Mouse (Mus musculus) testis, adult 2 months (tissue): ENCODE data around the gene Pck1. TPM values are rescaled to one million over a fixed set of nuclear protein-coding genes. Genes with fewer than 3 reads are reported as not detected.

Experiments used
- H3K27ac ChIP-seq: fragments of 200-500 bp; 2 replicates; pipeline ENCODE4 v1.5.1; 2012; ENCODE audit warnings: low read depth, low read length; ENCODE audit not compliant: control insufficient read depth, insufficient read depth
- H3K27me3 ChIP-seq: fragments of 200-500 bp; 2 replicates; pipeline ENCODE4 v1.6.1; 2012; ENCODE audit warnings: mild to moderate bottlenecking, low read length, moderate library complexity; ENCODE audit not compliant: control insufficient read depth, insufficient read depth
- H3K36me3 ChIP-seq: fragments of 200-500 bp; 2 replicates; pipeline ENCODE4 v1.6.1; 2012; ENCODE audit warnings: mild to moderate bottlenecking, low read length; ENCODE audit not compliant: control insufficient read depth, insufficient read depth
- H3K4me1 ChIP-seq: fragments of 200-500 bp; 2 replicates; pipeline ENCODE4 v1.6.1; 2012; ENCODE audit warnings: low read length; ENCODE audit not compliant: control insufficient read depth, insufficient read depth
- H3K4me3 ChIP-seq: fragments of 200-500 bp; 2 replicates; pipeline ENCODE4 v1.5.1; 2012; ENCODE audit warnings: low read depth, mild to moderate bottlenecking, low read length, moderate library complexity, mixed read lengths; ENCODE audit not compliant: control insufficient read depth
- CTCF ChIP-seq: fragments of 200-500 bp; IDR thresholded peaks from 2 replicates; pipeline ENCODE4 v1.5.1; 2012; ENCODE audit warnings: low read depth, mild to moderate bottlenecking, inconsistent platforms, low read length, moderate library complexity; ENCODE audit not compliant: control insufficient read depth, insufficient read depth, insufficient replicate concordance
- POLR2A ChIP-seq: fragments of 200-500 bp; IDR thresholded peaks from 2 replicates; pipeline ENCODE4 v1.6.1; 2012; ENCODE audit warnings: low read depth, mild to moderate bottlenecking, inconsistent platforms, low read length, moderate library complexity; ENCODE audit not compliant: control insufficient read depth
- polyA plus RNA-seq: library from polyadenylated mRNA; depleted of rRNA; stranded (reverse); fragments of >200 nt; gene quantifications from 2 replicates; pipeline ENCODE4 v1.2.3, GENCODE M21; 2012

The Pck1 gene
- polyA plus RNA-seq, 1 experiment: 0.23 TPM

DNA sequence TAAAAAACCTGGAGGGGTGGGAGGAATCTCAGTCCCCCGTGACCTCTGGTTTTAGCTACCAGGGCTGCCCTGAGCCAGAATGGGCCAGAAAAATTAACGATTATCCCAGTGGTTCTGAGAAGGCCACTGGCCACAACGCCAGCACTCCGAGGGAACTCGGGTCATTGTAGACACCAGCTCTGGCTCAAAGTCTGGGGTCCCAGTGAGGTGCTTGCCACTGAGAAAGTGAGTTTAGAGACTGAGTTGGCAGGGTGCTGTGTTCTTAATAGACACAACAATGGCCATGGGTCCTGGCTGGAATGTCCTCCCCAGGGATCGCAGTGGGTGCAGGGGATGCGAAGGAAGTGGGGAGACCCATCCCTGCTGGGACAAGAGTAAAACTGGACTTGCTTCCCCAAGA lies 29.1 kb downstream of the Pck1 start:
- no peak overlapping the region for H3K27ac ChIP-seq
- H3K4me1 ChIP-seq: peaks cover 5% of the 10 kb centered on the region
- TF ChIP-seq POLR2A (no peak), CTCF (no peak)
- no peaks in the 10 kb centered on the region for H3K36me3 ChIP-seq
- no peak overlapping the region for H3K4me3 ChIP-seq
- H3K27me3 ChIP-seq: no peaks in the 10 kb centered on the region

GRCm38 (mm10) chr2:173182796-173183195 lies 29.9 kb downstream of the Pck1 start:
- Histone ChIP-seq H3K27ac (no peak overlapping the region), H3K4me1 (peaks cover 6% of the 10 kb centered on the region), H3K27me3 (no peaks in the 10 kb centered on the region), H3K36me3 (no peaks in the 10 kb centered on the region), H3K4me3 (no peak overlapping the region)
- TF ChIP-seq POLR2A: no peak
- no peak for TF ChIP-seq CTCF

DNA sequence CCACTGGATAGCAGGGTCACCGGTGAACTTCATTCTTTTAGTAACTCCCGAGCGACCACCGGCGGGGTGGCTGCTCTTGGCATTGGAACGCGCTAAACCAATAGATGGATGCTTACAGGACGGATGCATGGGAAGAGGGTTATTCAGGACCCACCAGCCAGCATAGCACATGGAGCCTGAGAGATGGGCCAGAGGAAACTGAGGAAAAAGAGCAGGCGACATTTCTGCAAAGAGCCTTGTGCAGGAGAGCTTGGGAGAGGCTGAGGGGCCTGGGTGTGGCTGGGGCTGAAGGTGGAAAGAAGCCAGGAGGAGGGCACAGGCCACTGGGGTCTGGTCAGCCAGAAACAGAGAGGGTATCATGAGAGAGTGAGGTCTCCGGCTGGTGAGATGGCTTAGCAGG lies 30.5 kb downstream of the Pck1 start:
- H3K36me3 ChIP-seq: no peaks in the 10 kb centered on the region
- H3K4me3 ChIP-seq: no peak overlapping the region
- H3K27ac ChIP-seq: no peak overlapping the region
- H3K27me3 ChIP-seq: no peaks in the 10 kb centered on the region
- no peak for TF ChIP-seq POLR2A
- TF ChIP-seq CTCF: no peak
- H3K4me1 ChIP-seq: peaks cover 6% of the 10 kb centered on the region

GRCm38 (mm10) chr2:173183836-173184460 lies 31.1 kb downstream of the Pck1 start:
- H3K36me3 ChIP-seq: no peaks in the 10 kb centered on the region
- H3K27me3 ChIP-seq: no peaks in the 10 kb centered on the region
- no peak for TF ChIP-seq POLR2A
- peak; percentile 41; the same call in 1 of the 2 replicates for TF ChIP-seq CTCF
- H3K27ac ChIP-seq: no peak overlapping the region
- H3K4me1 ChIP-seq: peaks cover 6% of the 10 kb centered on the region
- no peak overlapping the region for H3K4me3 ChIP-seq

DNA sequence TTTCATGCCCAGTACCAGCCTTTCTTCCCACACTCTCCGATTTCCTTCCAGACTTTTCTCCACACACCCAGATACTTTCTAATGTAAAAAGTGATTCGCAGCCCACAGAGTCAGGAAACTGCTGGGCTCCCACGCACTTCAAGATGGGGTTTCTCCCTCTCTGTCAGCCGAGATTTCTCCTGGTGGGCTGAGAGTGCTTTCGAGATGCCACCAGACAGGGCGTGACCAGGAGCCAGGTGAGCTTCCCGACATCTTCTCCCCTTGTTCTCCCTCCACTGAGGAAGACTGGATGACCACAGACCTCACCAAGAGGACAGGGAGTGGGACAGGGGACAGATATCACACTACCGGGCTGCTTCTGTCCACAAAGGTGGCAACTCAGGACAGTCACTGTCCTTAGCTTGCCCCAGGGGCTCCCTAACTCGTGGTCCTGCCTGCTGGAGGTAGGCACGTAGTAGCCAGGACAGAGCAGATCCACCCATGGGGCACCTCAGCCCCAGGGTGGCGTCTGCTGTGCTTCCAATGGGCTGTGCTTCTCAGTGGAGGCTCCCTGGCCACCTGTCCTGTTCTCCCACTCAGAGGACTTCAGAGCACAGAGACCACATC lies 31.7 kb downstream of the Pck1 start:
- Histone ChIP-seq H3K4me3 (no peak overlapping the region), H3K27ac (no peak overlapping the region), H3K36me3 (no peaks in the 10 kb centered on the region), H3K4me1 (peaks cover 6% of the 10 kb centered on the region), H3K27me3 (no peaks in the 10 kb centered on the region)
- TF ChIP-seq POLR2A (no peak), CTCF (no peak)

DNA sequence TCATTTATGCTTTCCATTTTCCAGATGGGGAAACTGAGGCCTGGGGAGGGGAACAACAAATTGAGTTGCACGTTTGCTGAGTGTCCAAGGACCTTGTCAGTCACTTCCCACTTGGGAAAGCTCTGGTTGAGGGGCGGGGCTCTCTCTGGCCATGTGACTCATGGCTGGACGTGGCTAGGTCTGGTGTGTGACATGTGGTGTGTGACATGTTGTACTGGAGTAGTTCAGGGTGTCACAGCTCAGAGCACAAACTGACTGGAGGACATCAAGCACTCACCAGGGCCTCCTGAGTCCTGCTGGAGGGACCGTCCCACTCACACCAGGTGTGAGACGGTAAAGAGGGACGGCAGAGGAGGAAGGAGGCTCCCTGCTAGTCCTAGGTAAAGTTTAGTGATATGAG lies 32.4 kb downstream of the Pck1 start:
- Histone ChIP-seq H3K36me3 (no peaks in the 10 kb centered on the region), H3K27me3 (no peaks in the 10 kb centered on the region), H3K4me3 (no peak overlapping the region), H3K4me1 (peaks cover 6% of the 10 kb centered on the region), H3K27ac (no peak overlapping the region)
- TF ChIP-seq CTCF: no peak
- no peak for TF ChIP-seq POLR2A

- Histone ChIP-seq H3K36me3 (no peaks in the 10 kb centered on the region), H3K27me3 (no peaks in the 10 kb centered on the region), H3K4me3 (no peak overlapping the region; the same call in 1 of the 2 replicates), H3K4me1 (peaks cover 6% of the 10 kb centered on the region), H3K27ac (no peak overlapping the region)
- TF ChIP-seq POLR2A: no peak
- TF ChIP-seq CTCF: peak; percentile 96
Measured at GRCm38 (mm10) chr2:173186047-173186943, 33.4 kb downstream of the Pck1 start.
